24 mouse cellular contexts compared by ENCODE assay signal in genomic region chr6:121284132-121284531, GRCm38 (mm10). TPM values are rescaled to one million over a fixed set of nuclear protein-coding genes. Genes with fewer than 3 reads are reported as not detected.
"Had no signal": no experiment of that assay in that cellular context is flagged by ENCODE, and none has a peak within 500 bp of the region (broad histone marks: within the 10 kb centered on the region; RNA-seq: fewer than 3 reads in every experiment).

No protein-coding gene starts in this region.

- H3K27ac ChIP-seq: kidney, embryonic 15.5 days; left cerebral cortex, adult 2 months; limb, embryonic 12.5 days; limb, embryonic 15.5 days; liver, embryonic 14.5 days; macrophage; midbrain, embryonic 13.5 days; stomach, postnatal 0 days had no signal

- DNase-seq: kidney, adult 8-10 months; kidney, postnatal 10 days; kidney, postnatal 36 days; layer of hippocampus, postnatal 36 days; liver, postnatal 0 days; lung, embryonic 14.5 days; right cerebral cortex, adult 18-20 months; right cerebral cortex, postnatal 14 days; right cerebral cortex, postnatal 4 days; thymus, adult 2 months; thymus, postnatal 14 days had no signal

- H3K27me3 ChIP-seq: kidney, embryonic 15.5 days; limb, embryonic 15.5 days; midbrain, embryonic 13.5 days had no signal

- H3K9me3 ChIP-seq: kidney, embryonic 15.5 days; limb, embryonic 12.5 days; limb, embryonic 15.5 days; midbrain, embryonic 13.5 days had no signal

- H3K36me3 ChIP-seq: kidney, embryonic 15.5 days; limb, embryonic 12.5 days; limb, embryonic 15.5 days; midbrain, embryonic 13.5 days had no signal

- H3K4me1 ChIP-seq: kidney, embryonic 15.5 days; limb, embryonic 12.5 days; limb, embryonic 15.5 days; midbrain, embryonic 13.5 days had no signal

- H3K4me3 ChIP-seq: kidney, embryonic 15.5 days; left cerebral cortex, adult 2 months; limb, embryonic 12.5 days; limb, embryonic 15.5 days; midbrain, embryonic 13.5 days had no signal

RNA-seq across cellular contexts. Expression of gene Slc6a13, which starts 15.9 kb away (rescaled TPM):
- polyA plus RNA-seq: macrophage had no signal

RNA-seq across cellular contexts. Expression of gene Usp18, which starts 38.4 kb away (rescaled TPM):
- total RNA-seq: layer of hippocampus, postnatal 10 days had no signal

RNA-seq across cellular contexts. Expression of gene Slc6a12, which starts 58.7 kb away (rescaled TPM):
- polyA plus RNA-seq: limb, embryonic 12.5 days; lung, embryonic 14.5 days; lung, postnatal 0 days; macrophage; neural tube, embryonic 11.5 days; neural tube, embryonic 14.5 days; stomach, embryonic 14.5 days had no signal
